Mouse (Mus musculus) cortical plate, adult 2 months (tissue): Measurements from ENCODE around the gene Poldip3. TPM values are rescaled to one million over a fixed set of nuclear protein-coding genes. Genes with fewer than 3 reads are reported as not detected.
A peak's percentile ranks its signal among the peaks of the same experiment; 100 is the strongest.

Experiments
- H3K27ac ChIP-seq: fragments of 200-500 bp; 2 replicates; pipeline ENCODE4 v1.5.1; 2012; ENCODE audit warnings: low read length, control low read depth, inconsistent platforms; ENCODE audit not compliant: insufficient read depth
- H3K4me1 ChIP-seq: fragments of 200-500 bp; 2 replicates; pipeline ENCODE4 v1.6.1; 2011; ENCODE audit warnings: low read length; ENCODE audit not compliant: control insufficient read depth, insufficient read depth
- H3K4me3 ChIP-seq: fragments of 200-500 bp; 2 replicates; pipeline ENCODE4 v1.5.1; 2011; ENCODE audit warnings: mild to moderate bottlenecking, low read length, control low read depth; ENCODE audit not compliant: insufficient read depth
- CTCF ChIP-seq: fragments of 200-500 bp; IDR thresholded peaks from 2 replicates; pipeline ENCODE4 v1.5.1; 2011; ENCODE audit warnings: mild to moderate bottlenecking, control low read depth, low read length; ENCODE audit not compliant: insufficient read depth; ENCODE audit errors: extremely low read depth
- POLR2A ChIP-seq: fragments of 200-500 bp; IDR thresholded peaks from 2 replicates; pipeline ENCODE4 v1.6.1; 2011; ENCODE audit warnings: mild to moderate bottlenecking, low read length, control low read depth; ENCODE audit not compliant: insufficient read depth; ENCODE audit errors: extremely low read depth
- polyA plus RNA-seq: library from polyadenylated mRNA; depleted of rRNA; stranded (reverse); fragments of >200 nt; gene quantifications from 2 replicates; pipeline ENCODE4 v1.2.3, GENCODE M21; 2012

The Poldip3 gene
- polyA plus RNA-seq, 1 experiment, result 66.6 TPM

DNA sequence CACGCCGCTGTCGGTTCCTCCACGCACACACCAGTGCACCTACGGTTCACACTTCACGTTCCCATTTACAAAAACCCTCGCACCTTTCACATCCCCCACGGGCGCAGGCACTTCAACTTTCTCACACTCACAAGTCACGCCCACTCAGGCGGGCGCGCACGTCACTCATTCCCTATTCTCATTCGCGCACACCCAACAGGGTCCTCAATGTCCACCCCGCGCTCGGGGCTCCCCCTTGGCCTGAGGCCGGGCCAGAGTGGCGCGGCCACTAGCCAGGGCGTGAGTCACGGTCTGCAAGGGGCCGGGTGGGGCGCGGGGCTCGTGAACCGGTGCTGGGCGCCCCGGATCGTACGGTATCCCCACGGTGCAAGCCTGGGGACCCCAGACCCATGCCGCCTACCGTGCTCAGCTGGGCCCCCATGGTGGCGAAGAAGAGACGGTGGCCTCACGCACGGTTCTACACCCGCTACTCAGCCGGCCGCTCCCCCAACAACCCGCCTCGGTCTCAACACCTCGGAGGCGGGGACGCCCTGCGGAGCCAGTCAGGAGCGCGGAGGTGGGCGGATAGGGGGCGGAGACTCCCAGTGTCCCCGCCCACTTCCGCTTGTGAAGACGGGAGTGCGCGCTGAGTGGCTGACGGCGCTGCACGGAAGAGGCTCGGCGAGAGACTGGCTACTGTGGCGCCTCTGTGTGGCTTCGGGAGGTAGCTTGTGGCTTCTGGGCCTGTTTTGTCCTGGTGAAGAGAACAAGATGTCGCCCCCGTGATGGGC, 22.7 kb upstream of the Poldip3 start:
- Histone ChIP-seq H3K4me3 (peak overlapping the region; percentile 44), H3K4me1 (peaks cover under 1% of the 10 kb centered on the region; the same call in 1 of the 2 replicates), H3K27ac (peak overlapping the region; percentile 64)
- peak; percentile 94 for TF ChIP-seq POLR2A
- no peak for TF ChIP-seq CTCF

DNA sequence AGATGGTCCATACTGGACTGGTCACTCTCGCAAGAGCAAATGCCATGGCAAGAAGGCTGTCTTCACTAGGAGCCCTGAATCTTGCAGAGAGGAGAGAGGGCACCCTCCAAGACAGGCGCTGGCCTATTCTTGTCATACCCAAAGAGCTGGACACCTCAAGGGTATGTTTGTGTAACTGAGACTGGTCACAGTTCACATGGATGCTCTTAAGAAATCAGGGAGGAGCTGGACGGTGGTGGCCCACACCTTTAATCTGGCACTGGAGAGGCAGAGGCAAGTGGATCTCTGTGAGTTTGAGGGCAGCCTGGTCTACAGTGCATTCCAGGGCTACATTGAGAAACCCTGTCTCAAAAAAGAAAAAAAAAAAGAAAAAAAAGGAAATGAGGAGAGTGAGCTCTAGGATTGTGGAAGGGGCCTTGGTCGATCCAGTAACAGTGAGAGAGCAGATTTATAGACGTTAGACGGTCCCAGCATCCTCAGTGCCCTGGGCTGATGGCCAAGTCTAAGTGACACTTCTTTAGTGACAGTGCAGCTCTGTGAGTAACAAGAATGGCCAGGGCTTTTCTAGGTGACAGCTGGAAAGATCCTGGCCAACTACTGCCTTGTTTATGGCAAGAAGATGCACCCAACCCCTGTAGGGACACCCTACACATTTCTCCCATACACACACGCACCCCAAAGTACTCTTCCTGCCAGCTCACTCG, 21.9 kb upstream of the Poldip3 start:
- H3K4me1 ChIP-seq, result peaks cover 2% of the 10 kb centered on the region; the same call in 1 of the 2 replicates
- no peak for TF ChIP-seq POLR2A
- no peak for TF ChIP-seq CTCF
- peak overlapping the region; percentile 44 for H3K4me3 ChIP-seq
- no peak overlapping the region for H3K27ac ChIP-seq

- Histone ChIP-seq H3K4me3 (no peak overlapping the region), H3K4me1 (peaks cover 2% of the 10 kb centered on the region; the same call in 1 of the 2 replicates), H3K27ac (0 out of 2 replicates have a peak overlapping the region, but pooled peaks have one; percentile 16)
- TF ChIP-seq POLR2A, result no peak
- no peak for TF ChIP-seq CTCF
Observed at GRCm38 (mm10) chr15:83169772-83170722, 20.9 kb upstream of the Poldip3 start.

- H3K4me1 ChIP-seq, result peaks cover 2% of the 10 kb centered on the region; the same call in 1 of the 2 replicates
- no peak for TF ChIP-seq CTCF
- no peak for TF ChIP-seq POLR2A
- no peak overlapping the region for H3K27ac ChIP-seq
- no peak overlapping the region for H3K4me3 ChIP-seq
Observed at GRCm38 (mm10) chr15:83168875-83169771, 19.9 kb upstream of the Poldip3 start.

DNA sequence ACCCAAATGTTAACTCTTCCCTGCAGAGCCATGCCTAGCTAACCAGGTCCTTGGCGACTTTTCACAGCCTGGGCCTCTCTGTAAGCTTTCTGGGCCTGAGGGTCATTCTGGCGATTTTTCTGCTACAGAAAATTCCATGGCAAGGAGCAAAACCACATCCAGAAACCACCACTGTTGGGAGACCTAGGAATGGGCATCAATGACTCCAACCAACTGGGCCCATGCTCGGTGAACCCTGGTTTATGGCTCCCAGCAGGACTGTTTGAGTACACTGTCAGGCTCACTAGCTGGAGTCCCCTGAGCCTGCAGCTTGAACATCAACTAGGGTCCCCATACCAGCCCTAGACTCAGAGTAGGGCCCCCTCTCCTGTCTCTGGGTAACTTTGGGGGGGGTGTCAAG, 19.1 kb upstream of the Poldip3 start:
- TF ChIP-seq CTCF, result no peak
- no peak for TF ChIP-seq POLR2A
- Histone ChIP-seq H3K27ac (no peak overlapping the region), H3K4me3 (no peak overlapping the region), H3K4me1 (peaks cover 2% of the 10 kb centered on the region; the same call in 1 of the 2 replicates)

DNA sequence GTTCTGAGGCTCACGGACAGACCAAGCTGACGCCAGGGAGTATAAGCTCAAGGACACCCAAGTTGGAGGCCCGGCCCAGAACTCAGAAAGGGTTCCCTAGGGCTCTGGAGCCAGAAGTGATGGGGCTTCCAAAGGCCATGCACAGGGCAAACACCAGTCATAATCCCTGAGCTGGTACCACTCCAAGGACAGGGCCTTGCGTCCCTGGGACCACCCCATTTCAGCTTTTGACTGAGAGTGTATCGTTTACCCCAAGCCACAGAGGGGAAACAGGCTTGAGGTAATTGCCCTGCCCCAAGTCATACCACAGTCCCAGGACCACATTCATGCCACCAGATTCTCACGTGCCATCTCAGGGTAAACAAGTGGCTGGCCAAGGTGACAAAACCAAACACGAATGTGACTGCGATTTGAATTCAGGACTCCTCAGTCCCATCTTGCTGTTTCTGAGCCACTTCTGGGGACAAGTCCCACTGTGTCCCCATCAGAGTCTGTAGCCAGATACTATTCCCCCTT, 18.4 kb upstream of the Poldip3 start:
- H3K4me3 ChIP-seq, result no peak overlapping the region
- H3K27ac ChIP-seq, result no peak overlapping the region
- H3K4me1 ChIP-seq, result peaks cover 2% of the 10 kb centered on the region; the same call in 1 of the 2 replicates
- no peak for TF ChIP-seq POLR2A
- TF ChIP-seq CTCF, result no peak

- Histone ChIP-seq H3K4me3 (no peak overlapping the region), H3K4me1 (peaks cover 2% of the 10 kb centered on the region; the same call in 1 of the 2 replicates), H3K27ac (no peak overlapping the region)
- TF ChIP-seq POLR2A, result no peak
- TF ChIP-seq CTCF, result no peak
Observed at GRCm38 (mm10) chr15:83167126-83167525, 17.9 kb upstream of the Poldip3 start.

DNA sequence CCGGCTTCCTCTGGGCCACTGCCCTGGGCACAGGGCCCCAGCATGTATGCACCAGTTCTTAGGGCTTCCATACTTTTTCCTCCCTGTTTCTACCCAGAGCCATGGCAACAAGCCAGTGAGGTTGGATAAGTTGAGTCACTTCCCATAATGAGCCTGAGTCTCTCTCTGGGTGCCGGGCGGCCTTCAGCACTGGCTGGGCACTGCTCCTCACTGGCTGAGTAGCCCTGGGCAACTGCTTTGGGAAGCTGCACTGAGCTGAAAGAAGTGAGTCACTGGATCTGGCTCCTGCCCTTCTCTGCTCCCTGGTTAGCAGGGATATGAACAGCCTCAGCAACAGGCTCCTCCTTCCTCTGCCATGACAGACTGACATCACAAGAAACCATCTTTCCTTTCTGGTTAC, 17.5 kb upstream of the Poldip3 start:
- TF ChIP-seq POLR2A (no peak), CTCF (no peak)
- no peak overlapping the region for H3K27ac ChIP-seq

More for the DNA sequence above, 17.5 kb upstream of the Poldip3 start:
- Histone ChIP-seq H3K4me3 (no peak overlapping the region), H3K4me1 (peaks cover 2% of the 10 kb centered on the region; the same call in 1 of the 2 replicates)
